Mouse (Mus musculus) adrenal gland, adult 2 months (tissue): ENCODE results near the gene Capn9. TPM values are rescaled to one million over a fixed set of nuclear protein-coding genes. Genes with fewer than 3 reads are reported as not detected.

Experiments
- DNase-seq: peaks from one replicate; pipeline ENCODE4 v3.0.0; 2021
- polyA plus RNA-seq: library from polyadenylated mRNA; depleted of rRNA; stranded (reverse); fragments of >200 nt; gene quantifications from 2 replicates; pipeline ENCODE4 v1.2.3, GENCODE M21; 2012; rRNA removed
- total RNA-seq, 2 experiments: library from RNA; stranded (reverse); gene quantifications; 2 replicates each; pipeline ENCODE4 v1.2.3; 2021

The Capn9 gene
- total and polyA plus RNA-seq, 3 experiments, result 0.12 to 0.26 TPM; not detected in 1

- DNase-seq, result peak; percentile 86
Measured at GRCm38 (mm10) chr8:124643540-124644339, 67.8 kb downstream of the Capn9 start.

GRCm38 (mm10) chr8:124648311-124648710 lies 72.4 kb downstream of the Capn9 start:
- DNase-seq, result no peak

GRCm38 (mm10) chr8:124651776-124652175 lies 75.9 kb downstream of the Capn9 start:
- no peak for DNase-seq

GRCm38 (mm10) chr8:124652546-124652945 lies 76.6 kb downstream of the Capn9 start:
- no peak for DNase-seq

- DNase-seq, result no peak
Measured at GRCm38 (mm10) chr8:124653568-124654475, 77.9 kb downstream of the Capn9 start.

- DNase-seq, result no peak
Measured at GRCm38 (mm10) chr8:124657961-124658360, 82.0 kb downstream of the Capn9 start.

GRCm38 (mm10) chr8:124658415-124658814 lies 82.5 kb downstream of the Capn9 start:
- peak; percentile 92 for DNase-seq

- DNase-seq, result no peak
Measured at GRCm38 (mm10) chr8:124661781-124662180, 85.9 kb downstream of the Capn9 start.

GRCm38 (mm10) chr8:124662446-124663111 lies 86.7 kb downstream of the Capn9 start:
- DNase-seq, result peak; percentile 39

- DNase-seq, result peak; percentile 95
Measured at GRCm38 (mm10) chr8:124663112-124663873, 87.4 kb downstream of the Capn9 start, which contains the start of gene 2310022B05Rik. 2310022B05Rik (minus strand) TSS chr8:124663369.

GRCm38 (mm10) chr8:124663874-124664230 lies 87.9 kb downstream of the Capn9 start:
- DNase-seq, result no peak

GRCm38 (mm10) chr8:124664414-124664813 lies 88.5 kb downstream of the Capn9 start:
- no peak for DNase-seq

Other genes starting within 250 kb of the Capn9 start
- 1 to 10 TPM; 5.3 to 5.4 TPM for gene Pgbd5, start 136.5 kb upstream of the Capn9 start, total RNA-seq
- 8.0 and 8.6 TPM in 2 replicates for gene Pgbd5, start 136.5 kb upstream of the Capn9 start, polyA plus RNA-seq
- 10 to 100 TPM; 38.2 to 41.8 TPM for gene Cog2, start 55.3 kb upstream of the Capn9 start, total RNA-seq
- 12.9 and 13.8 TPM in 2 replicates for gene Cog2, start 55.3 kb upstream of the Capn9 start, polyA plus RNA-seq
- 10 to 100 TPM in 1 of 2 experiments, 1 to 10 TPM in 1; 4.1 to 12.3 TPM for gene Agt, start 6.4 kb upstream of the Capn9 start, total RNA-seq
- 17.3 and 19.6 TPM in 2 replicates for gene Agt, start 6.4 kb upstream of the Capn9 start, polyA plus RNA-seq
- gene 2310022B05Rik, start 87.3 kb downstream of the Capn9 start, total RNA-seq, result 10 to 100 TPM; 34.1 to 56.7 TPM
- gene 2310022B05Rik, start 87.3 kb downstream of the Capn9 start, polyA plus RNA-seq, result 37.6 and 49.4 TPM in 2 replicates
- 10 to 100 TPM; 36.4 to 43.3 TPM for gene Ttc13, start 145.9 kb downstream of the Capn9 start, total RNA-seq
- 14.6 and 16.6 TPM in 2 replicates for gene Ttc13, start 145.9 kb downstream of the Capn9 start, polyA plus RNA-seq
- 10 to 100 TPM in 1 of 2 experiments, 1 to 10 TPM in 1; 9.2 to 10.7 TPM for gene Arv1, start 146.0 kb downstream of the Capn9 start, total RNA-seq
- 12.8 and 13.9 TPM in 2 replicates for gene Arv1, start 146.0 kb downstream of the Capn9 start, polyA plus RNA-seq
- under 1 TPM; 0.28 to 0.43 TPM for gene Fam89a, start 175.7 kb downstream of the Capn9 start, total RNA-seq
- gene Fam89a, start 175.7 kb downstream of the Capn9 start, polyA plus RNA-seq, result 1.0 and 1.6 TPM in 2 replicates
- 1 to 10 TPM; 1.4 to 3.5 TPM for gene Trim67, start 217.0 kb downstream of the Capn9 start, total RNA-seq
- gene Trim67, start 217.0 kb downstream of the Capn9 start, polyA plus RNA-seq, result 0.52 and 1.0 TPM in 2 replicates